Mouse (Mus musculus): ENCODE results near the gene Methig1.
"Not testable (repeated sequence)": the region's sequence is repeated elsewhere in the genome, so short reads cannot be mapped to it uniquely, and the experiment has no call there.

Gene Methig1

DNA sequence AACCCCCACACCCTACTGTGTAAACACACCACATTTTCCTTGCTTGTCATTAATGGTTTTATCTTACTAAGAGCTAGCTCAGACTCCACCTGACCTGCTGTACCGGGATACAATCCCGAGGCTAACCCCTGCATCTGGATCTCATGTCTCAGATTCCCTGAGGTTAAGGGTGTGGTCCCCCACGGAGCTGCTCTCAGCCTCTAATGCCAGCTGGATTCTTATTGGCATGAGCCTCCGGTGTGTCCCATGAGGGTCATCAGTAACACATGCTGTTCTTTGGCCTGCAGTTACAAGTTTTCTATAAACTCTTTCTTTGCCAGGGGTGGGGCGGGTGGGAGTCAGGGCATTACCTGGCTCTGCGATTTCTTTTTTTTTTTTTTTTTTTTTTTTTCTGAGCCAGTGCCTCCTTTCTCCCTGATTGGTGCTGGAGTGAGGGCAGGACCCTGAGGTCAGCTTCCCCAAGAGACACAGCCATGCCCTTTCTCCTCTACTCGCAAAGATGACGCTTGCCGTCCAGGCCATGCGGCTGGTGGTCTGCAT is at the start of gene Methig1, which contains the start of gene Mettl7a2:
TSS of gene Methig1 (plus strand) at position 439 of the 540 bp plus-strand sequence.
TSS of gene Mettl7a2 (plus strand) at position 490 of the 540 bp plus-strand sequence.
- no peak for DNase-seq (ENCODE audit: low spot score in 2 of 2)

DNA sequence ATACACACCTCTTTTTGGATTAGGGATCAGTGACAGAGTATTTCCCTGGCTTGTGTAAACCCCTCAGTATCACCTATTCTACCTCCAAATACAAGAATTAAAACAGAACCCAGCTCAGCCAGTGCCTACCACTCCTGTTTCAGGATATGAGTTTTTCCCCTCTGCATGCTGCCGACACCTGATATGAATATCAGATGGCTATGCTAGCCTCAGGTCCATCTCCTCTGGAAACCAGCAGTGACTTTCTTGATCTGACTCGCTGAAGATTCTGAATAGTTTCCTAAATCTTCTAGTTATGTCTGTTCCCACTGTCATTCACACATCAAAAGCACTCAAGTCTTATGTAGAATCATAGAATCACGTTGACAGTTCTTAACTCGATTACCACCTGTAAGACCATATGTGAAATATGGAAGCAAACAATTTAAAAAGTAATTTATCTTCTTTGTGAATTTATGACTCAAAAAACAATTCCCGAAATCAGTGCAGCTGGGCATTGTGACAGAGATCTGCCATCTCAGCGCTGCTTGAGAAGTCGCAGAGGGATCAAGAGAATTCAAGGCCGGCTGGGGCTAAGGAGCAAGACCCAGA is 49.4 kb upstream of the Methig1 start:
- no peak for DNase-seq (ENCODE audit: low spot score in 2 of 2)

DNA sequence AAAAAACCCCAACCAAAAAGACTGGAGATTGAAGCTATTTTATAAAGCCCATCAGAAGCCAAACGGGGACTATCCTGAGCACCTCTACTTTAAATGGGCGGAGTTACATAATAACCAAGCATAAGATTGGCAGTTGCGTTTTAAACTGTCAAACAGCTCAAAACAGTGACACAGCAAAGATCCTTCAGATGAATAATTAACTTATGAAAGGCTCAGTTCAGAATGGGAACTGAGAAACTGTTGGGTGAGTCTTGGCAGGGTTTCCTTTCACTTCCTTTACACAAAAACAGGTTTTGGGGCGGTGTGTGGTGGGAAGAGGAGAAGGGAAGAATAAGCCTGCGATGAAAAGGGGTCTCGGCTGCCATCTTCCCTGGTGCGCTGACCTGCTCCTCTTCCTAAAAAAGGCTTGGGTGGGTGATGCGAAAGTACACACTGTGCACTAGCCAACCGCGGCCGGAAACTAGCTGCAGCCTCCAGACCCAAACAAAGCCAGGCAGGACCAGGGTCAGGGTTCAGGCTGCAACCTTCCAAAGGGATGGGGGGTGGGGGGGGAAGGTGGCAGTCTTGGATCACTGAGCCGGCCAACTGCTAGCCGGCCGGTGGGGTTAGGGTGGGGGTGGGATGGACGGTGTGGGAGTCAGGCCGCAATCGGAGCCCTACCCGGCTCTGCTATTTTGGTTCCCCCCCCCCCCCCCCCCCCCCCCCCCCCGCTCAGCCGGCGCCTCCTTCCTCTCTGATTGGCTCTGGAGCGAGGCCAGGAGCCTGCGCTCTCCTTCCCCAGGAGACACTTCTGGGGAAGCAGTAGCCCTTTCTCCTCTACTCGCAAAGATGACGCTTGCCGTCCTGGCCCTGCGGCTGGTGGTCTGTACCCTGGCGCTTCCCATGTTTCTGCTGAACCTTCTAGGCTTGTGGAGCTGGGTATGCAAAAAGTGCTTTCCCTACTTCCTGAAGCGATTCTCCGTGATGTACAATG is 48.6 kb upstream of the Methig1 start, which contains the start of gene Mettl7a1:
TSS of gene Mettl7a1 (plus strand) at position 122 of the 973 bp plus-strand sequence.
- peak; percentile 83 for DNase-seq (ENCODE audit: low spot score in 2 of 2)

DNA sequence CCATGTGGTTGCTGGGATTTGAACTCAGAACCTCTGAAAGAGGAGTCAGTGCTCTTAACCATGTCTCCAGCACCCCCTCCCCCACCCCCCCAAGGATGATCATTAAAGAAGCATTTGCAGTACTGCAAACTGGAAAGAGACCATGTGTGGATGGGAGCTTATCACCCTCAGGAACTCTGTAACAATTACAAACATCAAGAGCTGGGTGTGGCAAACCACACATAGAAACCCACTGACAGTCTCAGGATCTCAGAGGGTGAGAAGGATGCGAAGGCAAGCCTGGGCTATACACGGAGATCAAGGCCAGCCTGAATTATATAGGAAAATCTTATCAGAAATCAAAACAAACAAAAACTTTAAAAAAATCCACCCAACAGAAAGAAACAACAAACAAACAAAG is 46.7 kb upstream of the Methig1 start:
- DNase-seq (ENCODE audit: low spot score in 2 of 2) = no peak

DNA sequence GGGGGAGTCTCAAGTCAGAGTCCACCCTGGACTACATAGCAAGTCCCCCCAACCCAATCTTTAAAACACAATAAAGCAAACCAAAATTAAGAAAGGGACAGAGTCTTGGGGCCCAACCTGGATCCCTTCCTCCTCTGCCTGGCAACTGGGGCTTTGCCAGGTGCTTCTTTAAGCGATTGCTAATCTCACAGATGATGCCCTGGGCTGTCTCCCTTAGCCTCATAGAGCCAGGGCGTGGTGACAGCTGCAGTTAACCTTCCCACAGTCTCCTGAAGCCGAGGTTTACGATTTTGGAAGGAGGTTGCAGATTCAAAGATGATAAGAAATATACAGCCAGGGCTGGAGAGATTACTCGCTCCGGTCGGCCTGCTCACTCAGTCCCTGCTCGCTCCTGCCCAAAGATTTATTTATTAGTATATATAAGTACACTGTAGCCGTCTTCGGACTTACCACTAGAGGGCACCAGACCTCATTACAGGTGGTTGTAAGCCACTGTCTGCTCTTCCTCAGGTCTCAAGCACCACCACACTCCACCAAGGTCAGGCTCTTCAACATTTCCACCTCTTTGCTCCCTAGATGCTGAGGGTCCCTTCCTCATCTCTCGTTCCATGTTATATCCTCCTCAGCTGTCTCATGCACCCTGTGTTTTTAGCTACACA is 45.4 kb upstream of the Methig1 start:
- not testable (repeated sequence) for DNase-seq (ENCODE audit: low spot score in 2 of 2)

DNA sequence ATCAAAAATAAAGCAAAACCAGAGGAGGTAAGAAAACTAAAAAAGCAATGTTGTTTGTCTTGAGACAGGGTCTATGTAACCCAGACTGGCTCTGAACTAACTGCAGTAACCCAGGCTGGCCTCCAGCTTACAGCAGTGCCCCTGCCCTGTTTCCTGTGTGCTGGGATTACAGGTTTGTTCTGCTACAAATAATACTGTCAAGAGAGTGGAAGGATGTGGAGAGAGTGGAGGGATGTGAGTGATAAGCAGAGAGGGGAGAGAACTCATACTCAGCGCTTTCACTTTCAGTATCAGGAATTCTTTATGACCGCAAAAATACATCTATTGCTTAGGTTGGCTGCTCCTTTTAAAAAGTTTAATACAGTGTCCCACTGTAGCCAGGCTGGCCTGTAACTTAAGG is 40.6 kb upstream of the Methig1 start:
- no peak for DNase-seq (ENCODE audit: low spot score in 2 of 2)

DNA sequence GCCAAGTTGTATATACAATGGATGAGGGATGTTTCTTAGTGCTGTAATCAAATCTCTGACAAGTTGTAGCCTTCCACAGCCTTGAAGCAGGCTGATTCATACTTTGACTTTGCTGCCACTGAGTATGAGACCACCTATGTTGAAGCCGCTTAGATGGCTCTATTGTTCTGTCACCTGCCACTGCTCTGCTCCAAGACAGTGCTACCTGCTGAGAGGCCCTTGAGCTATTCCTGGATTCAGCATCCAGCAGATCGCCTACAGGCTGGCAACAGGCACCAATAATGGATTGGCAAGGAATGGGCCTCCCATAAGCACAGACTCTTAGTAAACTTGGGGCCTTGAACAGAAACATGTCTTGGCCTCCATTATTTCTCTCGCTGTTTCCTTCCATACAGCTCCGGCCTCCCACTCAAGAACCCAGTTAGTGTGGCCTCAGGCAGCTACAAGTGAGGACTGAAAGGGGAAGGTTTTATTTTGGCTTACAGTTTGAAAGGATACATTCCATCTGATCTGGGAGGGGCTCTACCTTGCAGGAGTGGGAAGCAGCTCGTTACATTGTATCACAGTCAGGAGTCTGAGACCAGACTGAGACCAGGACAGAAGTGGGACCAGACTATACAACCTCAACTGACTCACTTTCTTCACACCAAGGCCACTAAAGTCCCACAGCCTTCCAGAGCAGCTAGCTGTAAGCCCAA is 38.4 kb upstream of the Methig1 start:
- no peak for DNase-seq (ENCODE audit: low spot score in 2 of 2)

DNA sequence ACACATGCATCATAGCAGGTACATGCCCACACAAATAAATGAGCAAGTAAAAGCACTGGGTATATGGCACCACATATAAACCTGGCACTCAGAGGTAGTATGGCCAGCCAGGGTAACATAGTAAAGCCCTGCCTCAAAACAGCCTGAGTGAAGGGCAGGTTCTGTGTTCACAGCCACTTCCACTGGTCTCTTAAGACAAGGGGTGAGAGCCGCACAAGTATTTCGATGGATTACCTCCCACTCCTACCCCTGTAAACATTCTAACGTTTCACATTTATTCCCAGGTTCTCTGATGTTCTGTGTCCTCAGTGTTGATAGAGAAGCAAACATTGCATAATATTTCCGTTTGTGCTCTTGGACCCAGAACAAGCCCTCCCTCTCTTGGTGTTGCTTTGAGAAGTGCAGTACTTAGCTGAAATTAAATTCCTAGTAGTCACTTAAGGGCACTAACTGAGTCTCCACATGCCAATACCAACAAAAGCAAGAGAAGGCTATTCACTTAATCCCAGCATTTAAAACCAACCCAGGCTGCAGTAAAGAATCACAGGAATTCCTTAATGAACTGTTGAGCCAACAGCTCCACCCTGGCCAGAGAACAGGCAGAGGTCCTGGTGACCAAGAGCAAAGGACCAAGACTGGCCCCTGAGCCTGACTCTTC is 34.8 kb upstream of the Methig1 start:
- DNase-seq (ENCODE audit: low spot score in 2 of 2) = not testable (repeated sequence)

DNA sequence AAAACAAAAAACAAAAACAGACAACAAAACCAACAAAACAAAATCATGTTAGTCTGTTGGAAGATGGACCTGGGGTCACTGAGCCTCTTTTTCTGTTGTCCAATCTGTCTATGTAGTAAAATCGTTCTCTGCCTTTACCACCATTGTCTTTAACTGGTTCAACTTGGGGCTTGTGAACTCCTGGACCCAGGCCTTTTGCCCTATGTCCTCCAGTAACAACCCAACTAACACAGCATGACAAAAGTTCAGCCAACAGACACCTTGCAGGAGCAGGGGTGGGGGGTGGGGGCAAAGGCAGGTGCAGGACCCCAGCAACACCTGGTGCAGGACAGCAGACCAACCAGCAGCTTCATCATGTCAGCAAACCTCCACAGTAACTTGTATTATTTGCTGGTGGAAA is 33.1 kb upstream of the Methig1 start:
- no peak for DNase-seq (ENCODE audit: low spot score in 2 of 2)

DNA sequence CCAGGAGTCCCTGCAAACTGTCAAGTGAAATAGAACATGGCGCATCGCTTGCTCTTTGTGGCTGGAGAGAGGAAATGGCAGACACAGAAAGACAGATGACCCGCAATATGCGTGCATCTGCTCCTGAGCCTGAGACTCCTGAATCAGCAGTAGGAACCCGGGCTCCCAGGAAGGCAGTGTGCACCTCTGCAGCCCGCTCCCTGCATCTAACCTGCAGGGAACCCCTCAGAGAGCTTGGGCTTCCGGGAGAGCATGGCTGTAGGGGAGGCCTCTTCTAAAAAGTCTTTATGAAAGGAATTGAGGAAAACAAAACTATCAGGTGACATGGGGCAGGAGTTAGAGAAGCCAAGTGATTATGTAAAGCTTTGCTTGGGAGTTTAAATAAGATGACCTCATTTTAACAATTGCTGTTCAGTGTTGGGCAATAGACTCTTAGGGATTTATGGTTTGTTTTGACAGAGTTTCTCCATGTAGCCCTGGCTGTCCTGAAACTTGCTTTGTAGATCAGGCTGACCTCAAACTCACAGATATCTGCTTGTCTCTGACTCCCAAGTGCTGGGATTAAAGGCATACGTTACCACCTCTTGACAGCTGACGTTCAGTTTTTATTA is 32.5 kb upstream of the Methig1 start:
- DNase-seq (ENCODE audit: low spot score in 2 of 2) = no peak

DNA sequence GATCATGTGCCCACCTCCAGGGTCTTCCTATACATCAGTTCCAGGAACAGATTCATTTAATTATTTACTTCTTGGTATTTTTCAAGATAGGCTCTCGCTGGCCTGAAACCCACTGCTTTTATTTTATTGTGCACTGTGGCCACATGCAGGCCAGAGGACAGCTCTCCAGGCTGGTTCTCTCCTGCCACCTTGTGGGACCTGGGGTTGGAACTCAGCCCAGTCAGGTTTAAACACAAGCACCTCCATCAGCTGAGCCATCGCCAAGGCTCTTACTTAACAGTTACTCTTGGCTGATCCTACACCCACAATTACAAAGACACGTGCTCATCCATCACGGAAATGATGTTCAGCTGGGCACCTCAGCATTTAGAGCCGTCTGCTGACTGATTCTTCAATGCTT is 31.8 kb upstream of the Methig1 start:
- no peak for DNase-seq (ENCODE audit: low spot score in 2 of 2)

DNA sequence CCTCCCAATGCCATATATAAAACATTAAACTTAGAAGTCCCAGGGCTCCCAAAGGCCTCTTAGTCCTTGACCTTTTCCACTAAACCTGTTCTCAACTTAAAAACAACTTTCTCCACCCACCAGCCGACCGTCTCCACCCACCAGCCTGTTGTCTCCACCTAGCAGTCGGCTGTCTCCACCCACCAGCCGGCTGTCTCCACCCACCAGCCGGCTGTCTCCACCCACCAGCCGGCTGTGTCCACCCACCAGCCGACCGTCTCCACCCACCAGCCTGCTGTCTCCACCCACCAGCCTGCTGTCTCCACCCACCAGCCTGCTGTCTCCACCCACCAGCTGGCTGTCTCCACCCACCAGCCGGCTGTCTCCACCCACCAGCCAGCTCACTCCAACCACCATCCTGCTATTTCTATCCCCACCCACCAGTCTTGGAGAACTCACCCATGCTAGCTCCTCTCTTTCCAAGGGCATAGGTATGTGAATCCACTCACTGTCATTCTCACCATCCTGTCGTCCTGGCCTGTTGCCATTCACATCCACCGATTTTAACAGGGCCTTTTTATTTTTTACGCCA is 28.8 kb upstream of the Methig1 start:
- DNase-seq (ENCODE audit: low spot score in 2 of 2) = peak in 1 of 2 experiments; percentile 36

DNA sequence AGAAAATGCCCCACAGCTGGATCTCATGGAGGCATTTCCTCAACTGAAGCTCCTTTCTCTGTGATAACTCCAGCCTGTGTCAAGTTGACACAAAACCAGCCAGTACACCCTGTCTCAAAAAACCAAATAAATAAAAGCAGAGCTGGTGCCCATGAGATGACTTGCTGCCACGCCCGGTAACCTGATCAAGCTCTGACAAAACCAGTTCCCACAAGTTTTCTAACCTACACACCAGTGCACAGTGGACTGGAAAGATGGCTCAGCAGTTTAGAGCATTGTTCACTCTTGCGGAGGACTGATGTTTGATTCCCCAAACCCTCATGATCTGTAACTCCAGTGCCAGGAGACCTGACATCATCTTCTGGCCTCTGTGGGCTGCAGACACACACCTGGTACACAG is 27.7 kb upstream of the Methig1 start:
- DNase-seq (ENCODE audit: low spot score in 2 of 2) = no peak

DNA sequence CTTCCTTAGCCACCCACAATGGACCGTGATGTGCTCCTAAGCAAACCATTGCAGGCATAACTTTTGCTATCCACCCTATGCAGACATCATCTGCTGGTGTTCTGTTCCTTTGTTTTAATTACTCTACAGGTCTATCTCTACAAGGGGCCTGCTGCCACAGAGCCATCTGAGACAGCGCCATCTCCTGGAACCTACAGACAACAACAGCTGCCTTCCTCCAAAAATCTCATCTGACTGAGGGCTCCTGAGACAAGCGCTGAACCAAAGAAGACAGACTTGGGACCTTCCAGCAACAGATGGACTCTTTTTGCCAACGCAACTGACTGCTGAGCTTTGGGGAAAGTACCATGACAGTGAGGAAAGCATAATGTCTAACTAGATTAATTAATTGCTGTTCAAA is 24.9 kb upstream of the Methig1 start:
- DNase-seq (ENCODE audit: low spot score in 2 of 2) = not testable (repeated sequence)

DNA sequence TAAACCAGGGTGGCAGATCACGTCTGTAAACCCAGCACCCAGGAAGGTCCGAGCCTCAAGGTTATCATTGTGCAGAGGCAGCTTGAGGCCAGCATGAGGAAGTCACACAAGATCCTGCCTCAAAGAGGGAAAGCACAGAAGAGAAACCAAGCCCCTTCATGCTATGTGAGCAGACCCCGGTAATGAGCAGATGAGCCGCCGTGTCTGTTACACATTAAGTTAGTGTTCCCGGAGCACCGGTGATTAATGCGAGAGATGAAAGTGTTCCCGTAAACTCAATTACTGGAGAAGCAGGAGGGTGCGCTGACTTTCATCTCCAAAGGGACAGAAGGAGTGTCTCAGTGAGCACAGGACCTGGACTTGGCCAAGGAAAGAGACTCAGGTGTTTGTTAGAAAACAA is 23.6 kb upstream of the Methig1 start:
- DNase-seq (ENCODE audit: low spot score in 2 of 2) = not testable (repeated sequence)

DNA sequence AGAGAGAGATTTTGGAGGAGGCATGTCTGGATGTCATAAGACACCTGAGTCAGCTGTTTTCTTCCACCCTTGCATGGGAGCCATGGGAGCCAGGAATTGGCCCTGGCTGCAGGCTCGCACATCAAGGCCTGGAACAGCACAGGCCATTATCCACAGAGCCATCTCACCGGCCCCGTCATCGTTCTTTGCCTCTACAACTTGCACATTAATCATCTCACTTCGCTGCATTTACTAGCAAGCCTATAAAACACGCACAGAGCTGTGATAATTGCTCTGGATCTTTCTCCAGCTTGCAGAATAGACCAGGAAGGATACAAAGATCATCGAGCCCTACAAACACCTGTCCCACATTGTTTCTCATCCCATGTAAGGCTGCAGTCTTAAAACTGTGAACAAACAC is 22.2 kb upstream of the Methig1 start:
- no peak for DNase-seq (ENCODE audit: low spot score in 2 of 2)

DNA sequence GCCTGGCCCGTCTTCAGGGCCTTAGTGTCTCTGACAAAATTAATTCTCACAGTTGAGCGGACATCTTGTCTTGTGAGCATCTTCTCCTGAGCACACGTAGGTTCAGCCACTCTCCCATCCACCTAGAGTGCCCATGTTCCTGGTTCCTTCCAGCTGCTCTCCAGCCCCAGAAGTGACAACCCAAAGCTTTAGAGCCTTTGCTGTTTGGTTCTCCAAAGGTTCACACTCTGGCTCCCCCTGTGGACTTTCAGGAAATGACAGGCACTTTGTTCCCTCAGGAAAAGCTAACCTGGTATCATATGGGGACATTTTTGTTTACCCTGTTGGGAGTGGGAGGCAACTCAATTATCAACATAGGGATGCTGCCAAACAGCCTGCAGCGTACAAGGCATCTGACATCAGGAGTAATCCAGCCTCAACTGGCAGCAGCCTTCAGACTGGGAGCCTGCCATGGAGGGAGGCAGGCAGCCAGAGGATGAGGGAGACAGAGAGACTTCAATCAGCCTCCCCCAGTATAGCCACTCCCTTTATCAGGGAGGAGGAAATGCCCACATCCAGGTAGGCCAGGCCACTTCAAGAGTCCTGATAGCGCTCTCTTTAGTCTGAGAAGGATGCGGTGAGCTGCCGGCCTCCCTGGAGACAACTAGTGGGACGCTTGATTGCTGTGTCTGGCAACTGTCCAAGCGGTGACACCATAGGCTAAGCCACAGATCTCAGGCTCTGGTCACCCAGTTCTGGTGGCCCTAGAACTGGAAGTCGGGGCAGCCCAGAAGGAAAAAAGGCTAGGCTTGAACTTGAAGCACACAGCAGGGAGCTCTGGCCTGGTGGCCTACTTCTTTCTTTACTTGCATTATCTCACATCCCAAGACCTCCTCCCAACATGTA is 20.6 kb upstream of the Methig1 start:
- not testable (repeated sequence) for DNase-seq (ENCODE audit: low spot score in 2 of 2)

DNA sequence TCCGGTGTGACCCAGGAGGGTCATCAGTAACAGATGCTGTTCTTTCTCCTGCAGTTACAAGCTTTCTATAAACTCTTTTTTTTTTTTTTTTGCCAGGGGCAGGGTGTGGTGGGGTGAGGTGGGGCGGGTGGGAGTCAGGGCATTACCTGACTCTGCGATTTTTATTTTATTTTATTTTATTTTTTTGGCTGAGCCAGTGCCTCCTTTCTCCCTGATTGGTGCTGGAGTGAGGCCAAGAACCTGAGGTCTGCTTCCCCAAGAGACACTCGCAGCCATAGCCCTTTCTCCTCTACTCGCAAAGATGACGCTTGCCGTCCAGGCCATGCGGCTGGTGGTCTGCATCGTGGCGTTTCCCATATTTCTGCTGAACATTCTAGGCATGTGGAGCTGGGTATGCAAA is 18.3 kb upstream of the Methig1 start, which contains the start of gene Mettl7a3:
TSS of gene Mettl7a3 (plus strand) at position 301 of the 400 bp plus-strand sequence.
- DNase-seq (ENCODE audit: low spot score in 2 of 2) = no peak

DNA sequence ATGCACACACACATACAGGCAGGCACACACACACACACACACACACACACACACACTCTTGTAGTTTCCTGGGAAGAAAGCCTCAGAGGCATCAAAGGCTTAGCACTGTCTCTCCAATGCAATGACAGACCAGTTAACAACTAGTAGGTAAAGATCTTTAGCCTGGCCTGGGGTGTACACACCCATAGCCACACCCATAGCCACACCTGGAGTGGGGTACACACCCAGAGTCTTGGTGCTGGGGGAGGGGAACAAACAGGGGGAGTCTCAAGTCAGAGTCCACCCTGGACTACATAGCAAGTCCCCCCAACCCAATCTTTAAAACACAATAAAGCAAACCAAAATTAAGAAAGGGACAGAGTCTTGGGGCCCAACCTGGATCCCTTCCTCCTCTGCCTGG is 15.6 kb upstream of the Methig1 start:
- not testable (repeated sequence) for DNase-seq (ENCODE audit: low spot score in 2 of 2)

Data from right cerebral cortex, adult 2 months (tissue).